Mouse (Mus musculus): ENCODE results near the gene Bhlhe41.

GRCm38 (mm10) chr6:145822218-145822617 lies 43.1 kb downstream of the Bhlhe41 start:
- TF ChIP-seq CTCF (IDR thresholded peaks at IDR 0.05) (no peak), POLR2A (IDR thresholded peaks at IDR 0.05; ENCODE audit: insufficient read depth, low read depth, low read length) (no peak), EP300 (IDR thresholded peaks at IDR 0.05; ENCODE audit: insufficient read depth, low read depth, low read length) (no peak)

Measured in heart, adult 2 months (tissue).